Mouse (Mus musculus): ENCODE results near the gene Bach1. TPM values are rescaled to one million over a fixed set of nuclear protein-coding genes. Genes with fewer than 3 reads are reported as not detected.

The Bach1 gene
- polyA plus RNA-seq, 1 experiment: 19.3 TPM

DNA sequence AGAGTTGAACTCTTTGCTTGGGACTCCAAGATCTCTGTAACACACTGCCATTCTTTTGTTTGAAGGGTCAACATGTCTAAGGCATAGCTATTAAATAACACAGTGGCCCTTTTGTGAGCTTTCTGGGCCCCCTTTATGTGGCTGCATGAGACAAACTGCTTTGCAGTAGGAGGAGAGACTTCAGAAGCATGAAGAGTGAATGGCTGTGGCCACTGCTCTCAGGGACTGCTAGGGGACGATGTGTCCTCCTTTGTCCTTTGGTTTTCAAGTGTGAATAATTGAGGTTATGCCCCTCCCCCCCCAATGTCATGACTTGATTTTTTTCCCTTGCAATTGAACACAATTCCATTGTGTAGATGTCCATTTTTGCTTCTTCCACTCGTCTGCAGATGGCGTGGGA, 44.9 kb downstream of the Bach1 start:
- no peak for DNase-seq
- no peak overlapping the region for H3K4me3 ChIP-seq (replicated peaks; ENCODE audit: extremely low read depth, low read depth, low read length)
- 77% methylated on average over 3 of the region's 3 CpGs for WGBS
- no peaks in the 10 kb centered on the region for H3K4me1 ChIP-seq (ENCODE audit: control insufficient read depth, insufficient read depth, low read length)
- TF ChIP-seq POLR2A (IDR thresholded peaks at IDR 0.05; ENCODE audit: borderline replicate concordance, extremely low read depth, low read depth, low read length): no peak
- TF ChIP-seq CTCF (IDR thresholded peaks at IDR 0.05; ENCODE audit: insufficient read depth, low read length): no peak

DNA sequence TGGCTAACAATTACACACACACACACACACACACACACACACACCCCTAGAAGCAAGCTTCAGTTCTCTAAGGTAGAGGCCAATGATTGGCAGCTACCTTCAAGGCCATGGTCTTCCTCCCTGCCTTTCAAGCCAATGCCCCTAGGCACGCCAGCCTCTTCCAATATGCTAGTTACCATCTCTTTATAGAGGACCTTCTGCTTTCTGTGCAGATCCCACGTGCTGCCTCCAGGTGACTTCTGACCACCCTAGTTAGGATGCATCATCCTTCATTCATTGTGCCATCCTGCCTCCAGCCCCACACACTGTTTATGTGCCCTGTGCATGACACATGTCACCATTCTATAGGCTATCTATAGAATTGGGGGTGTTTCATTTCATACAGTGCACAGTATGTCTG, 45.6 kb downstream of the Bach1 start:
- WGBS: 73% methylated on average over 2 of the region's 2 CpGs
- no peak for DNase-seq
- no peaks in the 10 kb centered on the region for H3K4me1 ChIP-seq (ENCODE audit: control insufficient read depth, insufficient read depth, low read length)
- TF ChIP-seq CTCF (IDR thresholded peaks at IDR 0.05; ENCODE audit: insufficient read depth, low read length) (no peak), POLR2A (IDR thresholded peaks at IDR 0.05; ENCODE audit: borderline replicate concordance, extremely low read depth, low read depth, low read length) (no peak)
- no peak overlapping the region for H3K4me3 ChIP-seq (replicated peaks; ENCODE audit: extremely low read depth, low read depth, low read length)

DNA sequence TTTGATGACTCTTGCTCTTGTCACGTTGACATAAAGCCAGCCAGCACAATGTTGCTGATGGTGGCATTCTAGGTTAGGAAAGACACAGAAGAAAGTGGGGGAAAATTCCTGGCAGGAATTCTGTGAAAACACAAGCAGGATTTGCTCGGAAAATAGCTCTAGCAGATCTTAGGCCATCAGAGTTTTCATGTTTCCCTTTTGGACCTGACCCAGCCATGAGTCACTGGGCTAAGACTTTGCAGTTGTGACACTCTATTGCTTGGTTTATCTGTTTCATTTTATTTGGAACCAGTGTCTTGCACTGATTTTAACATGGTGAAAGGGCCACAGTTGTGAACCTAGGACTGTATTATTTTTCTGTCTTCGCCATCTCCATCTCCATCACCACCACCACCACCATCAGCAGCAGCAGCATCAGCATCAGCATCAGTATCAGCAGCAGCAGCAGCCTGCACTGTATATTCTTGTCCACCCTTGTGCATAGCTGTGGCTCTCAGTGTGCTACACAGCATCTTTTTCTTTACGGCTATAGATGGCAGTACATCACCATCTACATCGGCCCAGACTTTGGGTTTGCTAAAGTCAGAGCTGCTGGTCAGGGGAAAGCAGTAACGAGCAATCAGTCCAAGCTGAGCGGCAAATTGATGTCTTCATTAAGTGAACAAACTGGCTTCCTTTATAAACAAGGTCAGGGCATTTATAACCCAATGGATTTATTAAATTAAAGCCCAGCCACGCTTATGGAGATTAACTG, 46.6 kb downstream of the Bach1 start:
- TF ChIP-seq CTCF (IDR thresholded peaks at IDR 0.05; ENCODE audit: insufficient read depth, low read length) (no peak), POLR2A (IDR thresholded peaks at IDR 0.05; ENCODE audit: borderline replicate concordance, extremely low read depth, low read depth, low read length) (no peak)
- Histone ChIP-seq H3K4me3 (replicated peaks; ENCODE audit: extremely low read depth, low read depth, low read length) (no peak overlapping the region), H3K4me1 (ENCODE audit: control insufficient read depth, insufficient read depth, low read length) (no peaks in the 10 kb centered on the region)
- DNase-seq: no peak
- 69% methylated on average over 8 of the region's 8 CpGs for WGBS

DNA sequence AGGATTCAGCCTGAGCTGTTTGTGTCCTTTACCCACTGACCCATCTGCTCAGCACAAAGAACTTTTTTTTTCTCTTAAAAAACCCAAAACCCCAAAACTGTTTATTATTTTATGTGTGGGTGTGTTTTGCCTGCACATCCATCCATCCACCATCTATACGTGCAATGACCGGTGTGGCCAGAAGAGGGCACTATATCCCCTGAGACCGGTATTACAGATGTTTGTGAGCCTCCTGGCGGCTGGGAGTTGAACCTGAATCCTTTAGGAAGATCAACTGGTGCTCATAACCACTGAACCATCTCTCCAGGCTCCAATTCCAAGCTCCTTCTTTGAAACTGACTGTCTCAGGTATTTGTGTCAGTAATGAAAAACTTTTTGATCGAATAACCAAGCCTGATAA, 48.0 kb downstream of the Bach1 start:
- DNase-seq: peak; percentile 78
- Histone ChIP-seq H3K4me3 (replicated peaks; ENCODE audit: extremely low read depth, low read depth, low read length) (no peak overlapping the region), H3K4me1 (ENCODE audit: control insufficient read depth, insufficient read depth, low read length) (no peaks in the 10 kb centered on the region)
- WGBS: 18% methylated on average over 5 of the region's 5 CpGs
- peak; percentile 98 for TF ChIP-seq CTCF (IDR thresholded peaks at IDR 0.05; ENCODE audit: insufficient read depth, low read length)
- TF ChIP-seq POLR2A (IDR thresholded peaks at IDR 0.05; ENCODE audit: borderline replicate concordance, extremely low read depth, low read depth, low read length): no peak

DNA sequence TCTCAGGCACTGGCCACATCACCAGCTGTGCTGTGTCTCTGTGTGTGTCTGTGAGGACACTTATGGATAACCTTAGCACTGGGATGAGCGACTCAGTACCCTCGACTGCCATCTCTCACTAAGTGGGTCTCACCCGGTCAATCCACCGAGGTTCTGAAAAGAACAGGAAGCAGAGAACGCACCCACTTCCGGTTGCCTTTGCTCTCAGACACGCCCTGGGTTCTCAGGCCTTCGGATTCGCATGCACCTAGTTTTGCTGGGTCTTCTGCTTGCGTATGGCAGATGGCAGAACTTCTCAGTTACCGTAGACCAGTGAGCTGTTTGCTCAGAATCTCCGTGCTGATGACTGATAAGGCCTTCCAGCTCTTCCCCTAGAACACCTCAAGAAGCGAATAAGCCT, 52.5 kb downstream of the Bach1 start:
- TF ChIP-seq CTCF (IDR thresholded peaks at IDR 0.05; ENCODE audit: insufficient read depth, low read length) (no peak), POLR2A (IDR thresholded peaks at IDR 0.05; ENCODE audit: borderline replicate concordance, extremely low read depth, low read depth, low read length) (no peak)
- no peak for DNase-seq
- WGBS: 77% methylated on average over 13 of the region's 13 CpGs
- Histone ChIP-seq H3K4me1 (ENCODE audit: control insufficient read depth, insufficient read depth, low read length) (no peaks in the 10 kb centered on the region), H3K4me3 (replicated peaks; ENCODE audit: extremely low read depth, low read depth, low read length) (no peak overlapping the region)

DNA sequence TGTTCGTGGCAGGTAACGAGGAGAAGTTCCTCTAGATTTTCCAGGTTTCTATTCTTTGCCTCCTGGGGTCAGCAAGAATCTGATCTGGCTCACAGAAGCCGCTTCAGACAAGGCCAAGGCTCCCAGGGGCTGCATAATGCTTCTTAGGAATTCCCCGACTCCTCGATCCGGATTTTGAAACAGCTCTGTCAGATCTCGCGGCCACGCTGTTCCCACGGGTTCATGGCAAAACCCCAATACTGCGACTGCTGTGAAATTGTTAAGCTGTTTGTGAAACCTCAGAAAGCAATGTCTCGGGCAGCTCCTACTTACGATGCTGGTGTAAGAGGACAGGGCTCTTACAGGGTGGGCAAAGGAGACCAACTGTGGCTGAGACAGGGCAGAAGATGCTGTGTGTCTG, 53.7 kb downstream of the Bach1 start:
- DNase-seq: no peak
- Histone ChIP-seq H3K4me3 (replicated peaks; ENCODE audit: extremely low read depth, low read depth, low read length) (no peak overlapping the region), H3K4me1 (ENCODE audit: control insufficient read depth, insufficient read depth, low read length) (no peaks in the 10 kb centered on the region)
- 67% methylated on average over 13 of the region's 13 CpGs for WGBS
- TF ChIP-seq CTCF (IDR thresholded peaks at IDR 0.05; ENCODE audit: insufficient read depth, low read length) (no peak), POLR2A (IDR thresholded peaks at IDR 0.05; ENCODE audit: borderline replicate concordance, extremely low read depth, low read depth, low read length) (no peak)

DNA sequence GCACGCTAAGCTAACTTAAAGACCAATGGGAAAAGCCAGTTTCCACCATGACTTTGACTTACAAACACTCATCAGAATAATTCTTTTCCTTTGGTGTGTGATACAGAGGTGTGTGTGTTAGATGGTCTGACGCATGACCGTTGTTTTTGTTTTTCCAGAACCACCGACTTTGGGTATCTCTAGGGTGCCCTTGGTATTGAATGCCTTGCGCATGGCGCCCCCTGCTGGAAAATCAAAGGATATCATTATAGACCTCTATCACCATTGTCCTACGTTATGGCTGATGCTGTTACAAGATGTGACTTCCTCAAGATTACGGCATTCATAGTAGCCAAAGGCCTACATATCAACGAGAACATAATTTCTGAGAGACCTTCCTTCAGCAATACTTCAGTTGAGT, 56.1 kb downstream of the Bach1 start:
- peak; percentile 63 for DNase-seq
- TF ChIP-seq POLR2A (IDR thresholded peaks at IDR 0.05; ENCODE audit: borderline replicate concordance, extremely low read depth, low read depth, low read length) (no peak), CTCF (IDR thresholded peaks at IDR 0.05; ENCODE audit: insufficient read depth, low read length) (peak; percentile 76)
- WGBS: 50% methylated on average over 9 of the region's 9 CpGs
- Histone ChIP-seq H3K4me1 (ENCODE audit: control insufficient read depth, insufficient read depth, low read length) (no peaks in the 10 kb centered on the region), H3K4me3 (replicated peaks; ENCODE audit: extremely low read depth, low read depth, low read length) (no peak overlapping the region)

DNA sequence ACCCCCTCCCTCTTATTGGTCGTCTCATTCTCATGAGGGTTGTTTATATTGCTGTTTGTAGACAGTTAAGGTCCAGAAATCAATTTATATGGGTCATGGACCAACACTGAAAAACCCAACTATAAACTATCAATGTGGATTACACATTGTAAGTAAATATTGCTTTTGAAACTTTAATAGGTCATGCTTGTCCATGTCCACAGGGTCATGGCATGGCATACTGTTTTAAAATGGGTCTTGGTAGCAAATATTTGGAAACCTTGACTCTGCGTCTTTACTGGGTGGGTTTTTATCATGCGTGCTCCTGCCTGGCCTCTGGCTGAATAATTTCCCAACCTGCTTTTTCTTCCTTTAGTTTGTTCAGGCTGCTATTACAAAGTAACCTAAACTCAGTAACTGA, 57.2 kb downstream of the Bach1 start:
- H3K4me3 ChIP-seq (replicated peaks; ENCODE audit: extremely low read depth, low read depth, low read length): no peak overlapping the region
- TF ChIP-seq POLR2A (IDR thresholded peaks at IDR 0.05; ENCODE audit: borderline replicate concordance, extremely low read depth, low read depth, low read length) (no peak), CTCF (IDR thresholded peaks at IDR 0.05; ENCODE audit: insufficient read depth, low read length) (no peak)
- WGBS: 74% methylated on average over 3 of the region's 3 CpGs
- no peak for DNase-seq
- H3K4me1 ChIP-seq (ENCODE audit: control insufficient read depth, insufficient read depth, low read length): no peaks in the 10 kb centered on the region

DNA sequence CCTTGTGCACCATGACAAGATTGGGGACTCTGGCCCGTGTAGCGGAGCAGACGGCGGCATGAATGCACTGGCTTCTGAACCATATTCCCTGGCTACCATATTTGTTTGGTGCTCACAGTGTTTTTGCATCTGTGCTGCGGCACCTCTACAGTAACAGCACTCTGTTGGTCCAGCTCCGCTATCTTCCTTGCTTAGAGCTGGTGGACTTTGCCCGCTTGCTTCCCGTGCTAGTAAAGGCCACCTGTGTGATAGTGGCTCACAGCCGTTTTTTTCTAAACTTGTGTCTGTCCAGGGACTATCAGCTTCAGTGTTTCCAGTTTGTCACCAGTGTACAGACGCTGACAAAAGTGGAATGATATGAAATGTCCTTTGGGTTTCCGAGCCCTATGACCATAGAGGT, 59.3 kb downstream of the Bach1 start:
- 92% methylated on average over 11 of the region's 11 CpGs for WGBS
- no peaks in the 10 kb centered on the region for H3K4me1 ChIP-seq (ENCODE audit: control insufficient read depth, insufficient read depth, low read length)
- no peak for DNase-seq
- H3K4me3 ChIP-seq (replicated peaks; ENCODE audit: extremely low read depth, low read depth, low read length): no peak overlapping the region
- no peak for TF ChIP-seq POLR2A (IDR thresholded peaks at IDR 0.05; ENCODE audit: borderline replicate concordance, extremely low read depth, low read depth, low read length)
- no peak for TF ChIP-seq CTCF (IDR thresholded peaks at IDR 0.05; ENCODE audit: insufficient read depth, low read length)

DNA sequence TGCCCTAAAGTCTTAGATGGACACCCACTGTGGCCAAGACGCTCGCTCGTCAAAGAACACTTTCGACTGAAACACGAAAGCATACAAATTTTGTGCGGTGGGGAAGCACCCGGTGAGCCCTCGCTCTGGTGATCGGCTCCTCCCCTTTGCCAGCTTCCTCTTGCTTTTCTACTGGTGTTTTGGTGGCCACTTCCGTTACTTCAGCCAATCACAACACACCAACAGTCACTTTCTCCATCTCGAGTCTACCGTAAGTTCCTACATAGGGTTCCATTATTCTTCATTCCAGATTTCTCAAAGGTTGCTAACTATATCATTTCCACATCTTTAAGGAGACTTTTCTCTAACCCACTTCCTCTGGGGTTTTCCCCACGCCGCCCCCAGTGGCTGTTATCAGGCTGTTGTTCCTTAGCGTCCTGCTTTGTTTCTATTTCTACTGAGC, 65.9 kb downstream of the Bach1 start:
- no peak for TF ChIP-seq CTCF (IDR thresholded peaks at IDR 0.05; ENCODE audit: insufficient read depth, low read length)
- WGBS: 85% methylated on average over 15 of the region's 15 CpGs

More for the DNA sequence above, 65.9 kb downstream of the Bach1 start:
- Histone ChIP-seq H3K4me1 (ENCODE audit: control insufficient read depth, insufficient read depth, low read length) (no peaks in the 10 kb centered on the region), H3K4me3 (replicated peaks; ENCODE audit: extremely low read depth, low read depth, low read length) (no peak overlapping the region)
- DNase-seq: no peak
